Mouse (Mus musculus): ENCODE data around the gene 2300003K06Rik. TPM values are rescaled to one million over a fixed set of nuclear protein-coding genes. Genes with fewer than 3 reads are reported as not detected.

Gene 2300003K06Rik
- polyA plus RNA-seq, 1 experiment: not detected

- TF ChIP-seq CTCF (IDR thresholded peaks at IDR 0.05; ENCODE audit: low read depth, low read length): no peak
- no peak for TF ChIP-seq EP300 (IDR thresholded peaks at IDR 0.05; ENCODE audit: insufficient read depth, low read depth, low read length)
- no peak for TF ChIP-seq POLR2A (IDR thresholded peaks at IDR 0.05; ENCODE audit: insufficient read depth, low read length)
- no peak within 1 kb of the TSS for H3K4me3 ChIP-seq (ENCODE audit: low read depth, low read length)
- no peaks in the 10 kb centered on the region for H3K4me1 ChIP-seq (ENCODE audit: control insufficient read depth, insufficient read depth, low read length)
- no peak within 1 kb of the TSS for H3K27ac ChIP-seq (ENCODE audit: insufficient read depth, low read length)
- no peaks in the 10 kb centered on the region; the same call in 1 of the 2 replicates for H3K27me3 ChIP-seq (ENCODE audit: control insufficient read depth, insufficient read depth, low read length, poor library complexity, severe bottlenecking)
- H3K9me3 ChIP-seq (replicated peaks; ENCODE audit: control insufficient read depth, insufficient read depth, low read length, poor library complexity, severe bottlenecking): no peaks in the 10 kb centered on the region
- no peak within 1 kb of the TSS for H3K9ac ChIP-seq (ENCODE audit: low read depth, poor library complexity, severe bottlenecking)
- no peaks in the 10 kb centered on the region for H3K36me3 ChIP-seq (ENCODE audit: control insufficient read depth, insufficient read depth, low read length, poor library complexity, severe bottlenecking)
Observed at GRCm38 (mm10) chr11:99793367-99793766, 44.5 kb downstream of the 2300003K06Rik start, which contains the start of gene Gm11596. Gm11596 (minus strand) TSS chr11:99793467.

Other genes with a start within 250 kb of the 2300003K06Rik start
- not detected in 2 replicates for gene Krtap1-3, start 246.7 kb downstream of the 2300003K06Rik start, polyA plus RNA-seq (2011; ENCODE audit: insufficient read depth, insufficient read length, low read depth, missing spikeins)
- gene Krtap9-3, start 240.0 kb downstream of the 2300003K06Rik start, polyA plus RNA-seq (2011; ENCODE audit: insufficient read depth, insufficient read length, low read depth, missing spikeins): not detected in 2 replicates
- gene Gm11938, start 234.8 kb downstream of the 2300003K06Rik start, polyA plus RNA-seq (2011; ENCODE audit: insufficient read depth, insufficient read length, low read depth, missing spikeins): not detected in 2 replicates
- gene Gm11937, start 227.9 kb downstream of the 2300003K06Rik start, polyA plus RNA-seq (2011; ENCODE audit: insufficient read depth, insufficient read length, low read depth, missing spikeins): not detected in 2 replicates
- gene Krtap2-4, start 223.2 kb downstream of the 2300003K06Rik start, polyA plus RNA-seq (2011; ENCODE audit: insufficient read depth, insufficient read length, low read depth, missing spikeins): not detected in 2 replicates
- gene Gm11562, start 217.6 kb downstream of the 2300003K06Rik start, polyA plus RNA-seq (2011; ENCODE audit: insufficient read depth, insufficient read length, low read depth, missing spikeins): not detected in 2 replicates
- not detected in 2 replicates for gene Krtap4-1, start 209.8 kb downstream of the 2300003K06Rik start, polyA plus RNA-seq (2011; ENCODE audit: insufficient read depth, insufficient read length, low read depth, missing spikeins)
- gene Krtap4-2, start 203.0 kb downstream of the 2300003K06Rik start, polyA plus RNA-seq (2011; ENCODE audit: insufficient read depth, insufficient read length, low read depth, missing spikeins): not detected in 2 replicates
- gene Krtap4-7, start 194.0 kb downstream of the 2300003K06Rik start, polyA plus RNA-seq (2011; ENCODE audit: insufficient read depth, insufficient read length, low read depth, missing spikeins): not detected in 2 replicates
- gene Gm11555, start 187.8 kb downstream of the 2300003K06Rik start, polyA plus RNA-seq (2011; ENCODE audit: insufficient read depth, insufficient read length, low read depth, missing spikeins): not detected in 2 replicates
- not detected in 2 replicates for gene Gm11563, start 179.1 kb downstream of the 2300003K06Rik start, polyA plus RNA-seq (2011; ENCODE audit: insufficient read depth, insufficient read length, low read depth, missing spikeins)
- not detected in 2 replicates for gene Krtap4-6, start 172.1 kb downstream of the 2300003K06Rik start, polyA plus RNA-seq (2011; ENCODE audit: insufficient read depth, insufficient read length, low read depth, missing spikeins)
- gene Gm14190, start 147.3 kb downstream of the 2300003K06Rik start, polyA plus RNA-seq (2011; ENCODE audit: insufficient read depth, insufficient read length, low read depth, missing spikeins): not detected in 2 replicates
- not detected in 2 replicates for gene Gm14180, start 103.8 kb downstream of the 2300003K06Rik start, polyA plus RNA-seq (2011; ENCODE audit: insufficient read depth, insufficient read length, low read depth, missing spikeins)
- gene Gm11595, start 65.2 kb downstream of the 2300003K06Rik start, polyA plus RNA-seq (2011; ENCODE audit: insufficient read depth, insufficient read length, low read depth, missing spikeins): not detected in 2 replicates
- not detected in 2 replicates for gene Krtap4-8, start 57.4 kb downstream of the 2300003K06Rik start, polyA plus RNA-seq (2011; ENCODE audit: insufficient read depth, insufficient read length, low read depth, missing spikeins)
- not detected in 2 replicates for gene Krtap4-9, start 52.9 kb downstream of the 2300003K06Rik start, polyA plus RNA-seq (2011; ENCODE audit: insufficient read depth, insufficient read length, low read depth, missing spikeins)
- not detected in 2 replicates for gene Gm11596, start 44.6 kb downstream of the 2300003K06Rik start, polyA plus RNA-seq (2011; ENCODE audit: insufficient read depth, insufficient read length, low read depth, missing spikeins)
- not detected in 2 replicates for gene Gm11569, start 39.1 kb downstream of the 2300003K06Rik start, polyA plus RNA-seq (2011; ENCODE audit: insufficient read depth, insufficient read length, low read depth, missing spikeins)
- gene Gm11554, start 33.6 kb downstream of the 2300003K06Rik start, polyA plus RNA-seq (2011; ENCODE audit: insufficient read depth, insufficient read length, low read depth, missing spikeins): not detected in 2 replicates
- gene Krtap4-13, start 28.2 kb downstream of the 2300003K06Rik start, polyA plus RNA-seq (2011; ENCODE audit: insufficient read depth, insufficient read length, low read depth, missing spikeins): not detected in 2 replicates
- not detected in 2 replicates for gene Gm11564, start 22.4 kb downstream of the 2300003K06Rik start, polyA plus RNA-seq (2011; ENCODE audit: insufficient read depth, insufficient read length, low read depth, missing spikeins)
- not detected in 2 replicates for gene Krtap4-16, start 13.5 kb upstream of the 2300003K06Rik start, polyA plus RNA-seq (2011; ENCODE audit: insufficient read depth, insufficient read length, low read depth, missing spikeins)
- gene Gm11568, start 19.9 kb upstream of the 2300003K06Rik start, polyA plus RNA-seq (2011; ENCODE audit: insufficient read depth, insufficient read length, low read depth, missing spikeins): not detected in 2 replicates
- gene Gm11559, start 26.4 kb upstream of the 2300003K06Rik start, polyA plus RNA-seq (2011; ENCODE audit: insufficient read depth, insufficient read length, low read depth, missing spikeins): not detected in 2 replicates
- gene Krtap9-1, start 35.3 kb upstream of the 2300003K06Rik start, polyA plus RNA-seq (2011; ENCODE audit: insufficient read depth, insufficient read length, low read depth, missing spikeins): not detected in 2 replicates
- not detected in 2 replicates for gene Gm11567, start 41.1 kb upstream of the 2300003K06Rik start, polyA plus RNA-seq (2011; ENCODE audit: insufficient read depth, insufficient read length, low read depth, missing spikeins)
- gene Krtap31-1, start 69.9 kb upstream of the 2300003K06Rik start, polyA plus RNA-seq (2011; ENCODE audit: insufficient read depth, insufficient read length, low read depth, missing spikeins): not detected in 2 replicates
- gene Gm11565, start 76.7 kb upstream of the 2300003K06Rik start, polyA plus RNA-seq (2011; ENCODE audit: insufficient read depth, insufficient read length, low read depth, missing spikeins): not detected in 2 replicates
- gene Krtap31-2, start 98.2 kb upstream of the 2300003K06Rik start, polyA plus RNA-seq (2011; ENCODE audit: insufficient read depth, insufficient read length, low read depth, missing spikeins): not detected in 2 replicates
- not detected in 2 replicates for gene Krtap9-5, start 110.4 kb upstream of the 2300003K06Rik start, polyA plus RNA-seq (2011; ENCODE audit: insufficient read depth, insufficient read length, low read depth, missing spikeins)
- not detected in 2 replicates for gene Krtap29-1, start 141.0 kb upstream of the 2300003K06Rik start, polyA plus RNA-seq (2011; ENCODE audit: insufficient read depth, insufficient read length, low read depth, missing spikeins)
- not detected in 2 replicates for gene Krtap16-1, start 148.5 kb upstream of the 2300003K06Rik start, polyA plus RNA-seq (2011; ENCODE audit: insufficient read depth, insufficient read length, low read depth, missing spikeins)
- not detected in 2 replicates for gene Krtap17-1, start 155.9 kb upstream of the 2300003K06Rik start, polyA plus RNA-seq (2011; ENCODE audit: insufficient read depth, insufficient read length, low read depth, missing spikeins)
- gene Krt33a, start 178.1 kb upstream of the 2300003K06Rik start, polyA plus RNA-seq (2011; ENCODE audit: insufficient read depth, insufficient read length, low read depth, missing spikeins): not detected in 2 replicates
- not detected in 2 replicates for gene Krt33b, start 191.8 kb upstream of the 2300003K06Rik start, polyA plus RNA-seq (2011; ENCODE audit: insufficient read depth, insufficient read length, low read depth, missing spikeins)
- gene Krt34, start 203.5 kb upstream of the 2300003K06Rik start, polyA plus RNA-seq (2011; ENCODE audit: insufficient read depth, insufficient read length, low read depth, missing spikeins): not detected in 2 replicates
- not detected in 2 replicates for gene Krt31, start 212.5 kb upstream of the 2300003K06Rik start, polyA plus RNA-seq (2011; ENCODE audit: insufficient read depth, insufficient read length, low read depth, missing spikeins)

Data from ES-Bruce4 (cell line).